Mouse (Mus musculus) brain, embryonic 14.5 days (tissue): ENCODE results near the gene Thada.
A peak's percentile ranks its signal among the peaks of the same experiment; 100 is the strongest.

ENCODE experiments used
- CTCF ChIP-seq: fragments of 200-500 bp; IDR thresholded peaks from 2 replicates; pipeline ENCODE4 v1.5.1; 2012; ENCODE audit warnings: inconsistent platforms, mild to moderate bottlenecking, moderate library complexity, borderline replicate concordance; ENCODE audit not compliant: insufficient read depth, insufficient read length; ENCODE audit errors: extremely low read depth
- POLR2A ChIP-seq: fragments of 200-500 bp; IDR thresholded peaks from 2 replicates; pipeline ENCODE4 v1.6.1; 2012; ENCODE audit warnings: mild to moderate bottlenecking, inconsistent platforms, borderline replicate concordance; ENCODE audit not compliant: poor library complexity, insufficient read depth, insufficient read length, severe bottlenecking; ENCODE audit errors: extremely low read depth

- no peak for TF ChIP-seq POLR2A
- TF ChIP-seq CTCF = peak; percentile 47; the same call in 1 of the 2 replicates
These were observed 45.0 kb downstream of the Thada start for GRCm38 (mm10) chr17:84421042-84421441.
